Mouse (Mus musculus) Muller cell, postnatal 12 days (primary cell): ENCODE data around the gene Arcn1.
A peak's percentile ranks its signal among the peaks of the same experiment; 100 is the strongest.

Experiments
- DNase-seq: peaks from one replicate; pipeline ENCODE4 v3.0.0-alpha.2; 2015; ENCODE audit errors: inconsistent ontology term

Arcn1 gene

DNA sequence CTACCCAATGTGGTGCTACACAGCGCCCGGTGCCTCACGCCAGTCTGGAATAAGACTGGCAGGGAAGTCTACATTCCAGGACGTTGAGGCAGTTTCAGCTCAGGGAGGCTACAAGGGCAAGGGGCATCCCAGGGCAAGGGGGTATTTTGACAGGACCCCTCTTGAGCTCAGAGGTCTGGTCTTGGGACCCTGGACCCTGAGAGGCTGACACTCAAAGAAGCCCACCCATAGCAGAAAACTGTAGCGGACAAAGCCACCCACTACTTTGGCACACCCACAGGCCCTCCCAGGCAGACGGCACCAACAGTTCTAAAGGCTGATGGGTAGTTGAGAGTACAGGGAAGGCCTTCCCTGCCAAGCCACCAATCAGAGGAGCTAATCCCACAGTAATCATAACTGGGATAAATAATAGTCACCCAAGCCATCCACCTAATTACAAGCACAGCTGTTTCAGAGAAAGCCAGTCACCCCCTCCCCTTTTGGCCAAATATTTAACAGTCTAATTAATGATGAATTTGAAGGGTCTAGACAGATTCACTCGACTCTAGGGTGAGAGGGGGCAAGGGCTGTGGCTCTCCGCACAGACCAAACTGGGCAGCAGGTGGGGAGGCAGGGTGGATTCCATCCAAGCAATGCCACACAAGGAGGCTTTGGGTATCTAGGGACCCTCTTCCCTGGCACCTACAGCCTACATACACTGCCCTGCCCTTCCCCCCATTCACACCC is 47.9 kb downstream of the Arcn1 start:
- DNase-seq = peak; percentile 69

DNA sequence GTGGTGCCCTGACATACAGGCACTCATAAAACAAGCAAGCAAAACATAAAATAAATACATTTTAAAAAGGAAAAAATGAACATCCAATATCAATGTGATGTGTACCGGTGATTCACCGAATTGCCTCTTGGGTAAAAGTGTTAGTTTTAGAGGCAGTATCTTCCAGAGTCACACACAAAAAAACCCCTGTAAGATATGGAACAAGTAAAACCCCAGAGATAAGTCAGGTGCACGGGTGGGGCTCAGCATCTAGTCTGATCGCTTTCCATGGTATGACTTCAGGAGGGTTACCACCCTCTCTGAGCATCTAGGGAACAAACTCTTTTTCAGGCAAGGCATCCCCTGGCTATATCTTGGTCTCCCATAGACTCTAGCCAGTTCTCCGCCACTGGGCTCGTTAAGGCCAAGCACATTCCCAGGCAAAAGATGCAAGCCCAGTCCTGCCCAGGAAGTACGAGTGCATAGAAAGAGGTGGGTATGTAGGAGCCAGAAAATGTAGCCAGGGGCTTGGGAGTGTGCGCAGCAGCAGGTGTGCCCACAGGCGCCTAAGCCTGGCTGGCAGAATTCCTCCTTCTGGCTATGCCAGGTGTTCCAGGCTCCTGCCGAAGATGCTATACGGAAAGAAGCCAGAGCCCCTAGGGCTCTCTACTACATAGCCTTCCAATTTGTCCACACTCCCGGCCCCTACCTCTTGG is 48.6 kb downstream of the Arcn1 start:
- DNase-seq = no peak

DNA sequence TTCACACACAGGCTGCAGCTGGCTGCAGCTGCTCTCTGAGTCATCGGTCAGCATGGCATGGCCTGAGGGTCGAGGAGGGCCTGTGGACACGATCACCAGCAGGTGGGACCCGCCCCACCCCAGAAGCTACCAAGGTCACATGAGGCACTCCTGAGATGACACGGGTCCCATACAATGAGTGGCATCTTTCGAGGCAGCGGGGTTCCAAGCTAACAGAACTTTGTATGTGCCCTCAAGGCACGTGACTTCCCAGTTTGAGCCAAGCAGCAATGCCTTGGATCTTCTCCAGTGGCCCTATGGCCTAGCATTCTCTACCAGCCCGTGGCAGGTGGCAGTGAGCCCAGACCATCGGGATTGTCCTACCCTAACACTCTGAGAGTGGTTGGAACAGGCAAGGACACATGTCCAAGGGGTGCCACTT is 49.8 kb downstream of the Arcn1 start:
- DNase-seq = peak; percentile 85

DNA sequence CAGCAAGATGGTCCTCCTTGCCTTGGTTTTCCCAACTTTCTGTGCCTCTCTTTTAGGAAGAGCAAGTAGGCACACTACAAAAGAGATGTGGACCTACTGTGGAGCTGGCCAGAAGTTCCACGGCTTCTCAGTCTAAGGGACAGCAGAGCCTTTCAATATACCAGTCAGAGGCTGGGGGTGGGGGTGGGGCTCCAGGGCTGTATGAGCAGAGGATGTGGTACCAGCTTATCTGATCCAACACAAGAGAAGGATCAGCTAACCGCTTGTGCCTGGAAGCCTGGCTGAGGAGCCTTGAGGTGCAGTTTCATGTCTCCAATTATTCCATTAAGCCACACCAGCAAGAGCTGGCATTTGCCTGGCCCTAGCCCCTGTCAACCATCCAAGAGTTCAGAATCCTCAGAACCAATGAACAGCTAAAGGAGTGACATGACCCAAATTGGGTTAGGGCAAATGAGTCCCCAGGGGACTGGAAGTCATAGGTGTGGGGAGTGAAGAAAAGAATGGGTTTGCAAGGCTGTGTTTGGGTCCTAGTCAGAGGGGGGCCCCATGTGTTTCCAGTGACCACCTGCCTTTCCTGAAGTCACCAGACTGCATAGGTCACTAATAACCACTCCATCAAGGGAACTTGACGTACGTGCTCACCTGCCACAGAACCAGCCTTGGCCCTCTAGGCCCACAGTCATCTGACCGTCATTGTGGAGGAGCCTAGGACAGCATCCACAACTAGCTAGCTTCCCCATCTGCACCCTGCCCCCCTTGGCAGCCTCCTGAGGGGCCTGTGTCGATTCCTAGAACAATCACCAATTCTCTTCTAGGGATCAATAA is 50.4 kb downstream of the Arcn1 start:
- DNase-seq = no peak

DNA sequence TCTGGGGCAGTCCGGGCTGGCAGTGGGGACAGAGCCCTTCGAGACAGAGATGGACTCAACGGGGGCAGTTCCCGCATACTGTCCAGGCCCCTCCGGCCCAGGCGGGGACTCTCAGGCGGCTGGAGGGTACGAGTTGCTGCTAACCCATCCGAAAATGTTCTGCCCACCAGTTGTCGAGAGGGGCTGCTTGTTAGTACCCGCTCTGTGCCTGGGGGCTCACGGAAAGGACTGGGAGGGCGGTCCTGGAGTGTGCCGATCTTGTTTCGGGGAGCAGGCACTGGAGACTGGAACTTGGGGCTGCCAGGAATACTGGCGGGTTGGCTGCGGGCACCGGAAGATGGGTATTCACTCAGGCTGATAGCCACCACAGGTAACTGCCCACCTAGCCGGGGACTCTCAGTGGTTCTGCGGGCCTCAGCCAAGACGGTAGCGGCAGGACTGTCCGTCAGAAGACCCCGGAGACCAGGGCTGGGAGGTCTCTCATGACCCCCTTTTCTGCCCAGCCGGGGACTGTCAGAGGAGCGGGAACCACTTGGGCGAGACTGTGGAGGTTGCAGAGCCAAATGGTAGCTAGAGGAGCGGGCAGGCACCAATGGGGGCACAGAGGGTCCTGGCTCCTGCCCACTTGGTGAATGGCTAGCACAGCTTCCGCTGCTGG is 51.8 kb downstream of the Arcn1 start:
- no peak for DNase-seq

DNA sequence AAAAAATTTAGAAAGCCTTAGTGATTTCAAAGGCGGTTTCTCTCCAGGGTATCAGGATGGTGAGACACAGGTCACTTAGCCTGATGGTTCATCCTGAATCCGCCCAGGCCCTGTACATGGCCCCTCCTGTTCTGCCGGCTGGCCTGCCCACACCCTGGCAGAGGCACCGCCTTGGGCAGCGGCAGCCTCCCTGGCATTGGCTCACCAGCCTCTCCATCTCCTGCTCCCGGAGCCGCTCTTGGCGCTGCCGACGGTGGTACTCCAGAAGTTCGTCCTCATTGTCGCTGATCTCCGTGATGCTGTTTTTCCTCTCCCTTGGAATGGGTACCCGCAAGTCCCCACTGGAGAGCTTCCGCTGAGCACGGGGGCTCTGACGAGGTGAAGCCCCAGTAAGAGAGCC is 52.5 kb downstream of the Arcn1 start:
- DNase-seq = no peak

DNA sequence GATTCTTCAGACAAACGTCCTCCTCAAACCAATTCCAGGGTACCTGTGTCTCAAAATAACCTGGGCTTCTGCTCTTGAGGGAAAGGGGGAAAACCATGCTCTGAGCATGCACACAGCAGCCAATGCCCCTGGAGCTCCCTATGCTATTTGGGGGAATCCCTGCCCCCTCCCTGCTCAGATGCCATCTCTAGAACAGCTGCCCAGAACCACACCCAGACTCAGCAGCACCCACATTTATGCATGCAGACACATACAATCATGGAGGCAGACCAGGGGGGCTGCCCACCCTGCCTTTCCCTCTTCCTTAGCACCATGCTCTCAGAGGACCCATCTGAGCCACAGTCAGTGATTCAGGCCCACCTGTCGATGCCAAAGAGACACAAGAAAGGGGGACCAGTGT is 54.1 kb downstream of the Arcn1 start:
- DNase-seq = no peak

DNA sequence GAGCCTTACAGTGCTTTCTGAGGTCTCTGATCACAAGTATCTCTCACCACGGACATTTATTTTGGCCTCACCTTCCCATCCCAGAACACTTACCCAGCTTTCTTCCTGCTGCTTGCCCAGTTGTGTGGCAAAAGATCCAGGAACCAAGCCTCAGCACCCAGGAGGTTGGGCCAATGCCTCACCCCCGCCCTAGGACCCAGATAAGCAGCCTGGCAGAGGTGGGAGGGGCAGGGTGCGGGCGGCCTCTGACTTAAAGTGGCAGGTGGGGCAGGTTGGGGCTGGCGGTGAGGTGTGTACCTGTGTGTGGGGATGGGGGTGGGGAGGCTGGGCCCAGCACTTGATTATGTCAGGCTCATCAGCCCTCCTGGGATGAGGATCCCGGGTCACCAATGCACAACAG is 54.6 kb downstream of the Arcn1 start:
- DNase-seq = no peak

DNA sequence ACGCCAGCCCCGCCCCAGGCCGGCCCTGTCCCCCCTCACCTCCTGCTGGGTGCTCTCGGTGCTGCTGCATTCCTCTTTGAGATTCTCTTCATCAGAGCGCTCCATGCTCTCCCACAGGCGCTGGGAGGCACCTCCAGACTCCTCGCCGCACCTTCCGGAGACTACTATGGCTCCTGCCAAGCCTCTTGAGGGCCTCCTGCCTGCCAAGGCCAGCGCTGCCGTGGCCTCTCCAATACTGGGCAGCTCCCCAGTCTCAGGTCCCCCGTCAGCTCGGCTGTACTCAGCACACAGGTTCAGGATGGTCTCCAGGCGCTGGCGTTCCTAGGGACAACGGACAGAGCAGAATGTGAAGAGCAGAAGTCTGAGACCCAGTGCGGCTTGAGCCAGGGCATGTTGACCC is 56.0 kb downstream of the Arcn1 start:
- no peak for DNase-seq

DNA sequence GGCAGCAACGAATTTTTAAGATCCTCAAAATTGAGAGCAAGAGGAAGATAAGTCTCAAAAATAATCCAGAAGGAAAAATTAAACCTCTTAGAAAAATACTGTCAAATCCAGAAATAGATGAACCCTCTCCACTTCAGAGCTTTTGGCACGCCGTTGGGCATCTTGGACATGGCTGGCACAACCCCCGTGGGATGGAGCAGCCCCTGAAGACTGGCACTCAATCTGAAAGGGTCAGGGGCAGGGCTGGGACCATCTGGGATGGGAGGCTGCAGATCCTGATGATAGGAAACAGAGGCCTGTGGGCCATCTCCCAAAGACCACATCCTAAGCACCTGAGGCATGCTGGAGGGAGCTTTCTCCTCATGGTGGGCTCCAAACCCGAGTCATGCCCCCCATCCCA is 57.4 kb downstream of the Arcn1 start:
- no peak for DNase-seq

DNA sequence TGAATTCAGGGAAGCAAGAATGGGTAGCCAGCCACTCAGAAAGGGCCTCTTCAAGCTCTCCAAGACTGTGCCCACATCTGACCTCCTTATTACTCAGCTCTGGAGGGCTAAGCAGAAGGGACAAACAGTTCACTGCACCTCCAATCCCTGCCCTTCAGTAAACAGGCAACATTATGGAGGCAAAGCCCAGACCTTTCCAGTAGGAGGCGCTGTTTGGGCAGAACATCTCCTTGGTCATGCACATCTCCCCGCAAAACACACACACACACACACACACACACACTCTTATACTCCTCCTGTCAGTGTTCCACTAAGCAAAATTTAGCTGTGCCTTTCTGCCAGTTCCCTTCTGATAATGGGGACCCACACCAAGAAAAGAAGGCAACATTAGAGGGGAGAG is 58.0 kb downstream of the Arcn1 start:
- no peak for DNase-seq

DNA sequence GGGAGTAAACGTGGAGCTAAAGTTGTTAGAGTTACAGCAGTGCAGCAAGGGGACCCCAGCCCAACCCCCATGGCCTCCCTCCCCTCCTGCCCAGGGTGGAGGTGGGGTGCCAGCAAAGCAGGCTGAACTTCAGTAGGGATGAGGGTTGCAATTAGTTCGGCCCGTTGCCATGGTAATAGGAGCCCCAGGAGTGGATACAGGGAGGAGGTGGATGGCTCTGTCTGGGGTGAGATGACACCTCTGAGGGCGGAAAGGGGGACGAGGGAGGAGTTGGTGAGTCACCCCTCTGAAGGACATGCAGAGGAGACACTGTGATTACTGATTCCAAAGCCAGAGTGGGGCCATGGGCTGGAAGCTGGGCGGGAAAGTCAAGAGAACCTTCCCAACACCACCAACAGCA is 58.7 kb downstream of the Arcn1 start:
- DNase-seq = peak; percentile 74

DNA sequence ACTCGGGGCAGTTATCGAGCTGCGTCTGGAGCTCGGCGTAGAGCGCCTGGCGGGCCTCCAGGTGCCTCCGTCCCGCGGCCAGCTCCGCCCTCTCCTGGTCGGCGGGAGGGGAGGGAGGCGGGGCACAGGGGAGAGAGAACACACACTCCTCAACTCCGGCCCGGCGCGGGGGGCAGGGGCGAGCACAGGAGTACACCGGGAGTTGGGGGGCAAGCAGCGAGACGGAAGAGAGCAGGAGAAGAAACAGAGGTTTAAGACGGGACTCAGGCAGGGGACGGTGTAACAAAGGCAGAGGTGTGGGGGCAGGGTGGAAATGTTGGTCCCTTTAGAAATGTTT is 59.2 kb downstream of the Arcn1 start:
- peak; percentile 88 for DNase-seq

DNA sequence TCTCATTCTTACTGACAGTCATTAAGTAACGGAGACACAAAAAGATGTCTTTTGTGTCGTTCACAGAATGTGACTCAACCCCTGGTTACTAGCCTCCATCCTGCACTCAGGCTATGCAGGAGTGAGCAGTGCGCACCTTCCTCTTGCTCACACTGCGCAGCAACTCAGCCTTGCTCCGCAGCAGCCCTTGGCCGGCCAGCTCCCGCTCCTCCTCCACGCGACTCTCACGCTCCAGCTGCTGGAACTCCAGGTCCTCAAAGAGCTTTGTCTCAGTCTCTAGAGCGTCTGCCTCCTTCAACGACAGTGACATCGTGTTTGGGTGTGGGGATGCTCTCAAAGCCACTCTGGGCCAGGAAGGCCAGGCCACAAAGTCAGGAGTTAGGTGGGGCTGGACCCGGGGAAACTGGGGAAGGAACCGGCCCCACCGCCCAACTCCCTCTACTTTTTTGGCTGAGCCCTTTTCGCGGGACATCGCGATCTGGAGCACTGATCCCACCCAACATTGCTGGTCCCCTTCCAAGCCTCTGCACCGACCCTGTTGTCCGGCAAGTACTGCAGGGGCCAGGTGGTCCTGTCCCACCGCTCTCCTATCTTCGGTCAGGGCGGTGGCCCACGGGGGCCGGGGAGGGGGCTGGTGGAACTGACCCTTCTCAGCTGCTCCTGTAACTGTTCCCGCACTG is 59.8 kb downstream of the Arcn1 start:
- no peak for DNase-seq

DNA sequence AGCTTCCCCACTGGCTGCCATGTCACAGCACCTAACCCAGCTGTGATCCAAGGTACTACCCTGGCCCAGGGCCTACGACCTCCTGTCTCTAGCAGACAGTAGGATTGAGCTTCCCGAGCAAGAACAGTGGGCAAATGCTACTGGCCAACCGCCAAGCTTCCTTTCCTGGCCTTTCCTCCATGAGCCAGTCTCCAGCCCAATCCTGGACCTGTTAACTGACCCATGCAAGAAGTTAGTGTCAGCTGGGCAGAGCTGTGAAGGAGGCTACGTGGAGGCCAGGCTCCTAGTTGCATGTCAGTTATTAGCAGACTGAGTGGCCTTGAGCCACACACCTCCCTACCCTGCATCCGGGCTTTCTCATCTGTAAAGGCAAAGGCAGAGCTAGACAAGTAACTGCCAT is 67.9 kb downstream of the Arcn1 start:
- DNase-seq = no peak

DNA sequence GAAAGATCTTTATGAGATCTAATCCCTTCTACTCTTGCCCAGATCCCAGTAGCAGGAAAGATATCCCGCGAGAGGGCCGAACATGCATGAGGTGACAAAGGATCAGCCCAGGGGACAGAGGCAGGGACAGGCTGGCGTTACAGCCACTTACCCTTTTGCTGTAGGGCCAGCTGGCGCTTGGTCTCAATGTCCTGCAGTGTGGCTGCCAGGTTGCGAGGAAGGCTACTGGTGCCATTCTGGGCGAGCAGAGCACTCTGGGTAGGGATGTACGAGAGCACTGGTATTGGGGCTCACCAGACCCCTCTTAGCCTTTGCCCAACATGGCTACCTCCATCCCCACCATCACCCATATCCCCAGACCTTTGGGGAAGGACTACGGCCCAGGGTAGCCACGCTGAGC is 68.4 kb downstream of the Arcn1 start:
- DNase-seq = no peak

DNA sequence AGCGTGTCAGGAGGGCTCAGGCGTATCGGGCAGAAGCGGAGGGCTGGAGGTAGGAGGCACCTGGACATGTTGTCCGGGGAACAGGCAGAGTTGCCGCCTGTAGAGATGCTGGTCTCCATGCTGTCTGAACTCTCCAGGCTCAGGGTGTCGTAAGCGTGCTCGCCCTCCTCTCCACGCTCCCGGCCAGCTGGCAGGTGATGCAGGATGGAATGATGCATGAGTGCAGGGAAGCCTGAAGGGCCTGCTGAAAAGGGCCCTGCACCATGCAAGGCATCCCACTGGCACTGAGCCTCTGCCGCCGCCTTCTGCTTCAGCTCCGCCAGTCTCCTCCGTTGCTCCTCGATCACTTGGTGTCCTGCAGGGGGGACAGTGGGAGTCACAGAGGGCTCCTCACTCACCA is 69.8 kb downstream of the Arcn1 start:
- no peak for DNase-seq

DNA sequence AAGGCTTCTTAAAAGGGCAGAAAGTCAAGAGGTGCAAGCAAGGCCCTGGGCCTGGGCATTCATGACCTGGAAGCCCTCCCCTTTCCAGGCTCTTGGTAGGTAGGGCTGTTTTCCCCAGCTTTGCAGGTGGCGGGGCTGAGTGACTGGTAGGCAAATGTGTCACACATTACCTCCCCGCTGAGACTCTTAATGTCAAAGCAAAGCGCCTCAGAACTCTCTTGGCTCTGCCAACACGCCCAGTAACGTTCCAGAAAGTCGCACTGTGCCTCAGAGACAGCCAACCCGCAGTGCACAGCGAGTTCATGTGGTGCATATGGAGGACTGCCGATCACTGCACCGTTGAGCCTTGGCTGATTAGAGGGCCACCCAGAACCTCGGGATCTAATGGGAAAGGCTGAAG is 74.6 kb downstream of the Arcn1 start:
- no peak for DNase-seq

DNA sequence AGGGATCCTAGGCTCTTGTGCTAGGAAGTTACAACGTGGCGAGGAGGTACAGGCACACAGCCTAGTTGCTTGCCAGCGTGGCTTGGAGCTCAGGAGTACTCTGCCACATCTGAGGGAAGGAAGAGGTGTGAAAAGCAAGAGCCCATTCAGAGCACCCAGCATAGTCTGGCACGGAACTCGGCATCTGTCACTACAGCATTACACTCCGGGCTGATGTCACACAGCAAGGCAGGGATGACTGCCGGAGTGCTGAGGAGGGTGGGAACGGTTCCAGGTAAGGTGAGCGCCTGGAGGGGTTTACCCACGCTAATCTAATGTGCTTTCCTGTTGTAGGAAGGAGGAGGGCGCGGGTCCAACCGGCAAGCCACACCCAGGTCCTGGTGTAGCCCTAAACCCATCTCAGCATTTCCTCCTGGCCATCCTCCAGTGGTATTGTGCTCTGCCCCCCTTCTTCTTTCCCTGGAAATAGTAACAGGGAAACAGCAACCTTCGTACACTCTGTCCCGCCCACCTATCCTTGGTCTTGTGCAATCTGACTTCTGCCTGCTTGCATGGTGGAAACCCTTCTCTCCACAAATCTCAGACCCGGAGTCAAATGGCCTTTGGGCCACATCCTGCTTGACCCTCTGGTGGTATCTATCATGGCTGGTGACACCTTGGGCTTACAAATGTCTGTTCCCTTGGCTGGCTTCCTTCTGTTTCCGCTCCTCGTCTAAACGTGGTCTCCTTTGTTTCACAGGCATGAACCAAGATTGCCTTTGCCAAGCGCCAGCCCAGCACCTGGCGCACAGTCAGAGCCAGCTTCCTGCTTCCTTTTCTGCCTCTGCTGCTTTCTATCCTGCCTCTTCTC is 75.7 kb downstream of the Arcn1 start:
- DNase-seq = peak; percentile 29
